Mouse (Mus musculus) ES-E14 (cell line): ENCODE measurements around the gene Dnaja3.

ENCODE experiments used
- CHD2 ChIP-seq: IDR thresholded peaks from 2 replicates; pipeline ENCODE4 v1.6.1; 2014; ENCODE audit warnings: mild to moderate bottlenecking, low read depth, low read length, inconsistent platforms
- HCFC1 ChIP-seq: IDR thresholded peaks from 2 replicates; pipeline ENCODE4 v1.6.1; 2012; ENCODE audit warnings: low read length, inconsistent platforms, borderline replicate concordance; ENCODE audit not compliant: insufficient read depth
- MAFK ChIP-seq: IDR thresholded peaks from 2 replicates; pipeline ENCODE4 v1.6.1; 2014; ENCODE audit warnings: mild to moderate bottlenecking, low read depth, low read length, inconsistent platforms; ENCODE audit not compliant: insufficient read depth
- ZC3H11A ChIP-seq: IDR thresholded peaks from 2 replicates; pipeline ENCODE4 v1.6.1; 2012; ENCODE audit warnings: low read depth, mild to moderate bottlenecking, inconsistent platforms, low read length, borderline replicate concordance
- ZNF384 ChIP-seq: IDR thresholded peaks from 2 replicates; pipeline ENCODE4 v1.6.1; 2012; ENCODE audit warnings: low read depth, low read length, inconsistent platforms

DNA sequence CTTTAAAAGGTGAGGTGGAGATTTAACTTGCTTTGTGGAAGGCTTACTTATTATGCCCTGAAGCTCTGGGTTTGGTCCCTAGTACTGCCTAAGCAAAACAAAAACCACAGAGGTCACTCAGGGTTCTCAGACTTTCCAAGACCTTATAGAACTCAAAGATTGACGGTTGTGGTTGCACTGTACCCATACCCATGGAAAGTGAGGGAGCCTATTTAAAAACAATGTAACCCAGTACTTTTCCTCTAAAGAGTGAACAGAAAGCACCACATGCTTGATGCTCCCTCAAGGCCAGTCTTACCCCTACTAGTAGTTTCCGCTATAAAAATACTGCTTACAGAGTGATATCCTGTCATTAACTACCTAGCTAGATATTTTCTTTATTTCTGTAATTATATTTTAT lies 96.5 kb downstream of the Dnaja3 start:
- no peak for TF ChIP-seq CHD2
- no peak for TF ChIP-seq ZNF384
- TF ChIP-seq MAFK: no peak
- no peak for TF ChIP-seq HCFC1
- TF ChIP-seq ZC3H11A: no peak
